Mouse (Mus musculus) heart, embryonic 11.5 days (tissue): ENCODE measurements around the gene 1700021F07Rik. TPM values are rescaled to one million over a fixed set of nuclear protein-coding genes. Genes with fewer than 3 reads are reported as not detected.

Experiments
- ATAC-seq: fragments of 200-750 bp; cut with Nextera tagmentation; replicated peaks from 2 replicates; pipeline ENCODE4 v1.8.0; 2017; ENCODE audit warnings: moderate library complexity; ENCODE audit not compliant: insufficient number of reproducible peaks, low FRiP score, low TSS enrichment
- H3K27ac ChIP-seq: fragments of 300-500 bp; sonication (generic); 2 replicates; pipeline ENCODE4 v1.5.1; 2014; ENCODE audit warnings: mild to moderate bottlenecking, low read depth, low read length
- H3K27me3 ChIP-seq: fragments of 300-500 bp; sonication (generic); 2 replicates; pipeline ENCODE4 v1.6.1; 2014; ENCODE audit warnings: mild to moderate bottlenecking, low read length, mixed read lengths; ENCODE audit not compliant: control insufficient read depth, insufficient read depth
- H3K36me3 ChIP-seq: fragments of 300-500 bp; sonication (generic); 2 replicates; pipeline ENCODE4 v1.6.1; 2014; ENCODE audit warnings: mild to moderate bottlenecking, low read length, moderate library complexity, mixed read lengths; ENCODE audit not compliant: control insufficient read depth, insufficient read depth
- H3K4me1 ChIP-seq: fragments of 300-500 bp; sonication (generic); 2 replicates; pipeline ENCODE4 v1.6.1; 2014; ENCODE audit warnings: low read length; ENCODE audit not compliant: control insufficient read depth, insufficient read depth
- H3K4me2 ChIP-seq: fragments of 300-500 bp; sonication (generic); 2 replicates; pipeline ENCODE4 v1.6.1; 2014; ENCODE audit warnings: mild to moderate bottlenecking, moderate library complexity
- H3K4me3 ChIP-seq: fragments of 300-500 bp; sonication (generic); 2 replicates; pipeline ENCODE4 v1.5.1; 2014; ENCODE audit warnings: low read depth, low read length
- H3K9ac ChIP-seq: fragments of 300-500 bp; sonication (generic); 2 replicates; pipeline ENCODE4 v1.6.1; 2014; ENCODE audit warnings: mild to moderate bottlenecking, low read depth, low read length, moderate library complexity
- H3K9me3 ChIP-seq: fragments of 300-500 bp; sonication (generic); replicated peaks from 2 replicates; pipeline ENCODE4 v1.6.1; 2016; ENCODE audit warnings: low read length; ENCODE audit not compliant: control insufficient read depth
- WGBS: fragments of 180-500 bp; shearing (Covaris S2); extraction: QIAGEN DNeasy Blood & Tissue Kit; methylation state at CpG from one replicate; pipeline ENCODE4 v1.1.7; 2014; ENCODE audit not compliant: insufficient replicate concordance; 5-methylcytosine and 5-hydroxymethylcytosine counted together
- polyA plus RNA-seq: library from polyadenylated mRNA; unstranded; fragments of >200 nt; fragmentation: Nextera tagmentation; extraction: Ambion mirVana; gene quantifications from 2 replicates; pipeline ENCODE4 v1.2.1, GENCODE M21; 2014

1700021F07Rik gene
- polyA plus RNA-seq, 1 experiment from 2014 or later = not detected

DNA sequence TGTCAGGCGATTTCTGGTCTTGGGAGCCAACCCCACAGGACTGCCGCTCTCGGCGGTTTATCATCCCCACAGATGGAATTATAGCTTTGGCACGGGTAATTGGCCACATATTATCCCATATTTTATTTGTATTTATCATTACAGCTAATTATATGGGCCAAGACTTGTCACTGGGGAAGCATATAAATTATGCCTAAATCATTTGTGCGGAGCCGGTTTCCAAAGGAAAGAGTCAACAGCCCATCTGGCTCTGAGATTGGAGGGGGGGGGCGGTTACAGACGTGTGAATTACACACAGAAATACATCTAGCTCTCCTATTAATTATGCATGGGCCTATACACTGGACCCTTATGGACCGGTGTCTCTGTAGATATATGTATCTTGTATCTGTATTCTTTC is 26.9 kb downstream of the 1700021F07Rik start:
- Histone ChIP-seq H3K27ac (no peak overlapping the region), H3K4me3 (no peak overlapping the region), H3K9me3 (no peaks in the 10 kb centered on the region), H3K4me2 (no peak overlapping the region), H3K4me1 (no peaks in the 10 kb centered on the region), H3K27me3 (peaks cover 14% of the 10 kb centered on the region), H3K36me3 (no peaks in the 10 kb centered on the region), H3K9ac (no peak overlapping the region)
- 84% methylated on average over 10 of the region's 10 CpGs for WGBS
- ATAC-seq = no peak

DNA sequence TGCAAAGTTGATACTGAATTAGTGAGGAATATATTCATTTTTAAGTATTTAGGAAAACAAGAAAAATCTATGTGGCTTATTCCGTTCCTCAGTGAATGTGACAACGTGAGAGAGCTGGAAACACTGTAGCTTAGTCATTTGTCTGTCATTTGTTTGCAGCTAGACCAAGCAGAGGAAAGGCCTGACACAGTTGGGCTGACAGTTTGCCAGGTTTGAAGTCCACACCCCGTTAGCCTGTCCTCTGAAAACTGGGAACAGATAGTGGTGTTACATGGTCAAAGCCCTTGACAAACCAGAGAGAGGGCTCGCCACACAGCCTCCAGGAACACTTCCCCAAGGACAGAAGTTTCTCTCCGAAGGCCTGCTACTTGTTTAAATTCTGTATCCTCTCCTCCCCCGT is 28.3 kb downstream of the 1700021F07Rik start:
- no peaks in the 10 kb centered on the region for H3K4me1 ChIP-seq
- no peak overlapping the region for H3K27ac ChIP-seq
- no peak overlapping the region for H3K4me2 ChIP-seq
- no peak for ATAC-seq
- H3K9ac ChIP-seq = no peak overlapping the region
- no peak overlapping the region for H3K4me3 ChIP-seq
- H3K9me3 ChIP-seq = no peaks in the 10 kb centered on the region
- WGBS = 55% methylated on average over 6 of the region's 6 CpGs
- H3K36me3 ChIP-seq = no peaks in the 10 kb centered on the region
- H3K27me3 ChIP-seq = peaks cover 15% of the 10 kb centered on the region

DNA sequence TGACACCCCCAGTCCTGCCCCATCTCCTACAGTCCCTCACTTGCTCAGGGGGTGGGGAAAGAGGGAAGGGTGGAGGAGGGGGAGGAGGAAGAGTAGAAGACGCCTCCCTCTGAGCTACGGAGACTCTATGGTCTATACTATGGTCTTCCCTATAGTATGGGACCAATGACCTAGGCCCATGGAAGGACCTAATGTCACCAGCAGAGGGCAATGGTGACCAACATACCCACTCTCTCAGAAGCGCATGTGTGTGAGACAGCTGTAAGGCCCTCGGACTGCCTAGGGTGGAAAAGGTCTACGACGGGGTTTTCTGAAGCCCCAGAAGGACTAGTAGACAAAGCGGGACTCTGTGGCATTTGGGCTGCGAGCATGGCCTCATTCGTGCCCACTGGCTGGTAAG is 31.5 kb downstream of the 1700021F07Rik start:
- H3K36me3 ChIP-seq = no peaks in the 10 kb centered on the region
- WGBS = 38% methylated on average over 9 of the region's 9 CpGs
- no peak overlapping the region for H3K27ac ChIP-seq
- H3K4me2 ChIP-seq = no peak overlapping the region
- no peak for ATAC-seq
- H3K4me3 ChIP-seq = no peak overlapping the region
- no peaks in the 10 kb centered on the region for H3K4me1 ChIP-seq
- H3K27me3 ChIP-seq = peaks cover 12% of the 10 kb centered on the region; the same call in 1 of the 2 replicates
- H3K9me3 ChIP-seq = no peaks in the 10 kb centered on the region
- H3K9ac ChIP-seq = no peak overlapping the region

- Histone ChIP-seq H3K27me3 (peaks cover 7% of the 10 kb centered on the region; the same call in 1 of the 2 replicates), H3K9me3 (no peaks in the 10 kb centered on the region), H3K9ac (no peak overlapping the region), H3K4me1 (no peaks in the 10 kb centered on the region), H3K4me2 (no peak overlapping the region), H3K4me3 (no peak overlapping the region), H3K36me3 (no peaks in the 10 kb centered on the region), H3K27ac (no peak overlapping the region)
- ATAC-seq = no peak
- 62% methylated on average over 12 of the region's 12 CpGs for WGBS
Measured at GRCm38 (mm10) chr2:173558754-173559396, 36.5 kb downstream of the 1700021F07Rik start.

DNA sequence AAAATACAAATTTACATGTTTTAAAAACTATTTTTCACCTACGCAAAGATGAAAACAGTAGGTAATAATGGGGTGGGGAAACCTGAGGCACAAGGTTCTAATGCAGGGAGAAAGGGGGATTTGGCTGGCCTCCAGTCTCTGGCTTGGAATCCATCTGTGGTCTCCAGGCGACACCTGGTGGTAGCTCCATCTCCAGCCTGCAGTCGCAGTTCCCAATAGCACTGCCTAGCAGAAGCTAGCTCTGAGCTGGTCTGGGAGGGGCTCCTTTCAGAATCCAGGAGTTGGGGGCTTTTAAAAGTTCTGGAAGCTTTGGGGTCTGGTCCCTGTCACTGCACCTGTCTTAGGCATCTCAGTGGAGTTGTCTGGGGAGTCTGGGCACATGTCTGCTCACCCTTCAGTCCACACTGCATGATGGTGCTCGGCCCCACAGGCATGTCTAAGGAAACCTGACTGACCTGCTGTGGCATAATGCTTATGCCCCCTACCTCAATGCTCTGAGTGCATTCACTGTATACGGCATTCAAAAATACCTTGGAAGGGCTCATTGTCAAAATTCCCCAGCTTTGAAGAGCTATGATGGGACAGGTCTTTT is 39.6 kb downstream of the 1700021F07Rik start:
- Histone ChIP-seq H3K27ac (no peak overlapping the region), H3K4me3 (no peak overlapping the region), H3K27me3 (no peaks in the 10 kb centered on the region), H3K9me3 (no peaks in the 10 kb centered on the region), H3K9ac (no peak overlapping the region), H3K36me3 (no peaks in the 10 kb centered on the region), H3K4me2 (no peak overlapping the region), H3K4me1 (no peaks in the 10 kb centered on the region)
- no peak for ATAC-seq
- WGBS = 30% methylated on average over 5 of the region's 5 CpGs

DNA sequence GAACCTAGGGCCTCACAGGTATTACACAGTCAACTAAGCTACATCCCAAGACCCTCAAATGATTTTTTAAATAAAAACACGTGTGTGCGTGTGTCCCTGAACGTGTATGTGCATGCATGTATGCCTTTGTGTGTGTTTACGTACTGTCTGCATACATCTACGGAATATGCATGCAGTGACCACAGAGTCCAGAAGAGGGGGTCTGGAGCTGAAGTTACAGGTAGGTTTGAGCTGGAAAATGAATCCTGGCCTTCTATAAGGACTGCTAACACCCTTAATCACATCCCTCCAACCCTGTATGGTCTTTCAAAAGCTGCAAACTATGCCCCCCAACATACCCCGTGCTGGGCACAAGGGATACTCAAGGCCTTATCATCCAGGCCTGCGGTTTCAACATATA is 41.0 kb downstream of the 1700021F07Rik start:
- no peak overlapping the region for H3K27ac ChIP-seq
- no peaks in the 10 kb centered on the region for H3K27me3 ChIP-seq
- H3K4me2 ChIP-seq = no peak overlapping the region
- no peaks in the 10 kb centered on the region for H3K9me3 ChIP-seq
- ATAC-seq = no peak
- no peaks in the 10 kb centered on the region for H3K36me3 ChIP-seq
- H3K4me3 ChIP-seq = no peak overlapping the region
- no peak overlapping the region for H3K9ac ChIP-seq
- WGBS = 63% methylated on average over 7 of the region's 7 CpGs
- no peaks in the 10 kb centered on the region for H3K4me1 ChIP-seq

DNA sequence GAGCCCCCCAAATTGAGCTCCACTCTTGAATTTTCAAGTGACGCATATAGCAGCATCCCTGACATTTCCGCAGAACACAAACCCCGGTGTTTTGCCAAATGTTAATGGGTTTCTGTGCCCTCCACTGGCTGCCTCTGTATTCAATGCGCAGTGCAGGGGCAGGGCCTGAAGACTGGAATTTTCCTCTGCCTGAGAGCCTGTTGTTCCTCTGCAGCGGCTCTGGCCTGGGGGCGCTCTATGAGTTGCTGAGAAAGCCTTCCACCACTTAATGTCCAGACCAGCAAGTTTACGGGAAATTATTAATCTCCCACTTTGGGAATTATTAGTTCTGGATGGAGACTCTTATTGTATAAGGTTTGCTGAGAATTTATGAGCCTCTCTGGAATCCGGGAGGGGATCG is 41.8 kb downstream of the 1700021F07Rik start:
- 66% methylated on average over 9 of the region's 9 CpGs for WGBS
- no peak for ATAC-seq
- no peaks in the 10 kb centered on the region for H3K36me3 ChIP-seq
- no peak overlapping the region for H3K27ac ChIP-seq
- H3K9me3 ChIP-seq = no peaks in the 10 kb centered on the region
- no peaks in the 10 kb centered on the region for H3K27me3 ChIP-seq
- no peaks in the 10 kb centered on the region for H3K4me1 ChIP-seq
- no peak overlapping the region for H3K9ac ChIP-seq
- no peak overlapping the region for H3K4me3 ChIP-seq
- no peak overlapping the region for H3K4me2 ChIP-seq
